In genomic region chr1:186705915-186706248, GRCm38 (mm10) we compare ENCODE assay signal across 8 mouse cellular contexts. TPM values are rescaled to one million over a fixed set of nuclear protein-coding genes. Genes with fewer than 3 reads are reported as not detected.
DNase-seq lines count a peak whose midpoint lies in the region; ATAC-seq and TF ChIP-seq lines count a peak whose summit lies in the region.

Tgfb2 (minus strand) TSS chr1:186705989.

- H3K36me3 ChIP-seq in ES-Bruce4 (ENCODE audit: control insufficient read depth, insufficient read depth, low read length, poor library complexity, severe bottlenecking), result no peaks in the 10 kb centered on the region
- no peaks in the 10 kb centered on the region for H3K36me3 ChIP-seq in forebrain, embryonic 12.5 days (replicated peaks)
- no peaks in the 10 kb centered on the region for H3K36me3 ChIP-seq in hindbrain, embryonic 11.5 days (ENCODE audit: control insufficient read depth, insufficient read depth, low read length)
- H3K36me3 ChIP-seq in liver, adult 2 months (ENCODE audit: control insufficient read depth, insufficient read depth, low read length), result no peaks in the 10 kb centered on the region

- H3K9ac ChIP-seq in ES-Bruce4 (ENCODE audit: low read depth, poor library complexity, severe bottlenecking), result peak within 1 kb of the TSS; percentile 64
- peak within 1 kb of the TSS; percentile 70 for H3K9ac ChIP-seq in forebrain, embryonic 12.5 days
- peak within 1 kb of the TSS; percentile 77 for H3K9ac ChIP-seq in hindbrain, embryonic 11.5 days (ENCODE audit: low read depth, low read length)
- peak within 1 kb of the TSS; percentile 11 for H3K9ac ChIP-seq in liver, adult 2 months (ENCODE audit: low read depth, low read length)

- peak within 1 kb of the TSS; percentile 89 for H3K4me2 ChIP-seq in forebrain, embryonic 12.5 days
- H3K4me2 ChIP-seq in hindbrain, embryonic 11.5 days (replicated peaks; ENCODE audit: low read depth, low read length), result peak within 1 kb of the TSS; percentile 94

- WGBS in forebrain, embryonic 12.5 days, result 1% methylated on average over 12 of the region's 12 CpGs
- 5% methylated on average over 12 of the region's 12 CpGs for WGBS in hindbrain, embryonic 11.5 days
- WGBS in liver, adult 2 months, result 11% methylated on average over 12 of the region's 12 CpGs
- 2% methylated on average over 12 of the region's 12 CpGs for WGBS in olfactory bulb, adult 2 months

- no peak for TF ChIP-seq EP300 in ES-Bruce4 (IDR thresholded peaks at IDR 0.05; ENCODE audit: insufficient read depth, low read depth, low read length)

- no peaks in the 10 kb centered on the region for H3K79me2 ChIP-seq in liver, adult 2 months (ENCODE audit: control insufficient read depth, insufficient read depth, low read length)

- DNase-seq in heart, adult 11 months, result peak; percentile 97
- DNase-seq in heart, postnatal 36 days, result no peak
- no peak for DNase-seq in hindbrain, embryonic 11.5 days (ENCODE audit: low spot score)
- DNase-seq in liver, adult 2 months (ENCODE audit: extremely low read depth, low read depth, low spot score), result no peak
- DNase-seq in natural killer cell, adult 2 months (ENCODE audit: low spot score in 2 of 2), result no peak

- peak; percentile 49; the same call in 1 of the 2 replicates for ATAC-seq in forebrain, embryonic 12.5 days (ENCODE audit: low FRiP score)
- peak; percentile 21; the same call in 1 of the 2 replicates for ATAC-seq in hindbrain, embryonic 11.5 days (ENCODE audit: low FRiP score)

- peak within 1 kb of the TSS; percentile 55 for H3K4me3 ChIP-seq in ES-Bruce4 (ENCODE audit: low read depth, low read length)
- H3K4me3 ChIP-seq in forebrain, embryonic 12.5 days (replicated peaks), result peak within 1 kb of the TSS; percentile 65
- H3K4me3 ChIP-seq in hindbrain, embryonic 11.5 days (ENCODE audit: low read depth, low read length), result peak within 1 kb of the TSS; percentile 61
- H3K4me3 ChIP-seq in liver, adult 2 months (ENCODE audit: insufficient read depth, low read depth, low read length), result peak within 1 kb of the TSS; percentile 47; the same call in 1 of the 2 replicates
- peak within 1 kb of the TSS; percentile 46 for H3K4me3 ChIP-seq in olfactory bulb, adult 2 months (ENCODE audit: insufficient read depth, low read depth, low read length)

- intact Hi-C loops in heart, postnatal 36 days (cut with DNase I), result loop anchor here (10.0 kb wide), 1 partner anchor 591 kb away; the partner anchor contains the start of gene Lyplal1

- TF ChIP-seq POLR2A in ES-Bruce4 (IDR thresholded peaks at IDR 0.05; ENCODE audit: insufficient read depth, low read length), result no peak
- TF ChIP-seq POLR2A in liver, adult 2 months (IDR thresholded peaks at IDR 0.05; ENCODE audit: extremely low read depth, insufficient read depth, low read length), result no peak
- no peak for TF ChIP-seq POLR2A in olfactory bulb, adult 2 months (IDR thresholded peaks at IDR 0.05; ENCODE audit: insufficient read depth, low read depth, low read length)

- H3K27ac ChIP-seq in ES-Bruce4 (ENCODE audit: insufficient read depth, low read length), result no peak within 1 kb of the TSS
- H3K27ac ChIP-seq in forebrain, embryonic 12.5 days, result peak within 1 kb of the TSS; percentile 59; the same call in 1 of the 2 replicates
- H3K27ac ChIP-seq in hindbrain, embryonic 11.5 days (ENCODE audit: low read depth, low read length), result peak within 1 kb of the TSS; percentile 51; the same call in 1 of the 2 replicates
- no peak within 1 kb of the TSS for H3K27ac ChIP-seq in liver, adult 2 months (replicated peaks; ENCODE audit: insufficient read depth, low read depth, low read length)
- no peak within 1 kb of the TSS; the same call in 1 of the 2 replicates for H3K27ac ChIP-seq in olfactory bulb, adult 2 months (ENCODE audit: insufficient read depth, low read depth, low read length)

- no peak for TF ChIP-seq CTCF in ES-Bruce4 (IDR thresholded peaks at IDR 0.05; ENCODE audit: low read depth, low read length)
- no peak for TF ChIP-seq CTCF in liver, adult 2 months (IDR thresholded peaks at IDR 0.05; ENCODE audit: low read depth, low read length)
- no peak for TF ChIP-seq CTCF in olfactory bulb, adult 2 months (IDR thresholded peaks at IDR 0.05; ENCODE audit: insufficient read depth, low read depth, low read length)

- H3K4me1 ChIP-seq in ES-Bruce4 (ENCODE audit: control insufficient read depth, insufficient read depth, low read length), result no peaks in the 10 kb centered on the region
- H3K4me1 ChIP-seq in forebrain, embryonic 12.5 days, result peaks cover 32% of the 10 kb centered on the region
- H3K4me1 ChIP-seq in hindbrain, embryonic 11.5 days (replicated peaks; ENCODE audit: control insufficient read depth, insufficient read depth, low read length), result no peaks in the 10 kb centered on the region
- H3K4me1 ChIP-seq in liver, adult 2 months (ENCODE audit: control insufficient read depth, insufficient read depth, low read length), result peaks cover 3% of the 10 kb centered on the region; the same call in 1 of the 2 replicates
- H3K4me1 ChIP-seq in olfactory bulb, adult 2 months (ENCODE audit: control insufficient read depth, insufficient read depth, low read length), result peaks cover 19% of the 10 kb centered on the region

- H3K27me3 ChIP-seq in ES-Bruce4 (ENCODE audit: control insufficient read depth, insufficient read depth, low read length, poor library complexity, severe bottlenecking), result peaks cover 10% of the 10 kb centered on the region
- H3K27me3 ChIP-seq in forebrain, embryonic 12.5 days, result peaks cover 27% of the 10 kb centered on the region
- no peaks in the 10 kb centered on the region for H3K27me3 ChIP-seq in hindbrain, embryonic 11.5 days (ENCODE audit: control insufficient read depth, insufficient read depth, low read length)
- H3K27me3 ChIP-seq in liver, adult 2 months (ENCODE audit: control insufficient read depth, insufficient read depth, low read length), result no peaks in the 10 kb centered on the region

- no peaks in the 10 kb centered on the region for H3K9me3 ChIP-seq in ES-Bruce4 (replicated peaks; ENCODE audit: control insufficient read depth, insufficient read depth, low read length, poor library complexity, severe bottlenecking)
- H3K9me3 ChIP-seq in forebrain, embryonic 12.5 days, result no peaks in the 10 kb centered on the region
- no peaks in the 10 kb centered on the region for H3K9me3 ChIP-seq in hindbrain, embryonic 11.5 days (ENCODE audit: control insufficient read depth, low read length)

RNA-seq across cellular contexts. Expression of gene Tgfb2, which starts in this region (rescaled TPM):
- 1 to 10 TPM; 4.2 to 8.1 TPM for total RNA-seq in heart, postnatal 36 days (2021)
- 11.9 and 13.0 TPM in 2 replicates for polyA plus RNA-seq in ES-Bruce4 (2011; ENCODE audit: insufficient read depth, insufficient read length, low read depth, missing spikeins)
- 20.5 and 23.0 TPM in 2 replicates for polyA plus RNA-seq in forebrain, embryonic 12.5 days (2016; fragmentation: Nextera tagmentation; extraction: Ambion mirVana)
- polyA plus RNA-seq in hindbrain, embryonic 11.5 days (2014; fragmentation: Nextera tagmentation; extraction: Ambion mirVana), result 23.9 and 24.7 TPM in 2 replicates
- total RNA-seq in liver, adult 2 months (2014; rRNA removed), result 0.27 and 0.28 TPM in 2 replicates
- 0.11 and 0.12 TPM in 2 replicates for polyA plus RNA-seq in liver, adult 2 months (2012; rRNA removed)
- not detected in 2 replicates for polyA plus RNA-seq in olfactory bulb, adult 2 months (2012; ENCODE audit: insufficient read depth, insufficient read length, low replicate concordance, missing spikeins)

Comparison
In these comparisons a context has a peak if more than half of its experiments do, and no peak if none do; other contexts are left out.
1. H3K27ac ChIP-seq: peak in forebrain, embryonic 12.5 days (single experiment) and hindbrain, embryonic 11.5 days (single experiment); none in ES-Bruce4 (single experiment), liver, adult 2 months (single experiment) and olfactory bulb, adult 2 months (single experiment).
2. H3K9ac ChIP-seq: peak in every context shown above with its lines; median percentile 77 in hindbrain, embryonic 11.5 days; 70 in forebrain, embryonic 12.5 days; 64 in ES-Bruce4; 11 in liver, adult 2 months.
3. Peak in every context shown above with its lines, with median percentiles within 50 percentile points of each other: H3K4me3 ChIP-seq.